Mouse (Mus musculus) lung, embryonic 14.5 days (tissue): ENCODE data around the gene Taf6l. TPM values are rescaled to one million over a fixed set of nuclear protein-coding genes. Genes with fewer than 3 reads are reported as not detected.

Experiments used
- ATAC-seq: fragments of 200-750 bp; cut with Nextera tagmentation; 2 replicates; pipeline ENCODE4 v1.8.0; 2017; ENCODE audit warnings: mild to moderate bottlenecking, moderate TSS enrichment, moderate library complexity; ENCODE audit not compliant: insufficient read depth
- DNase-seq: peaks from one replicate; pipeline ENCODE4 v3.0.0-alpha.2; 2015
- H3K27ac ChIP-seq: fragments of 300-500 bp; sonication (generic); 2 replicates; pipeline ENCODE4 v1.5.1; 2014; ENCODE audit warnings: low read depth, mild to moderate bottlenecking, moderate library complexity
- H3K27me3 ChIP-seq: fragments of 300-500 bp; sonication (generic); 2 replicates; pipeline ENCODE4 v1.6.1; 2014; ENCODE audit warnings: low read length, control low read depth; ENCODE audit not compliant: insufficient read depth
- H3K36me3 ChIP-seq: fragments of 300-500 bp; sonication (generic); 2 replicates; pipeline ENCODE4 v1.6.1; 2014; ENCODE audit warnings: control low read depth; ENCODE audit not compliant: insufficient read depth
- H3K4me1 ChIP-seq: fragments of 300-500 bp; sonication (generic); 2 replicates; pipeline ENCODE4 v1.6.1; 2014; ENCODE audit warnings: antibody characterized with exemption, control low read depth; ENCODE audit not compliant: insufficient read depth
- H3K4me2 ChIP-seq: fragments of 300-500 bp; sonication (generic); 2 replicates; pipeline ENCODE4 v1.6.1; 2014; ENCODE audit warnings: mild to moderate bottlenecking
- H3K4me3 ChIP-seq: fragments of 300-500 bp; sonication (generic); 2 replicates; pipeline ENCODE4 v1.5.1; 2014; ENCODE audit warnings: low read depth, low read length
- H3K9ac ChIP-seq: fragments of 300-500 bp; sonication (generic); 2 replicates; pipeline ENCODE4 v1.6.1; 2014
- H3K9me3 ChIP-seq: fragments of 300-500 bp; sonication (generic); 2 replicates; pipeline ENCODE4 v1.6.1; 2016; ENCODE audit warnings: low read depth, low read length, control low read depth
- CTCF ChIP-seq: IDR thresholded peaks from 2 replicates; pipeline ENCODE4 v1.5.1; 2016; ENCODE audit warnings: antibody characterized with exemption, low read depth
- WGBS: fragments of 180-500 bp; shearing (Covaris S2); extraction: QIAGEN DNeasy Blood & Tissue Kit; methylation state at CpG from one replicate; pipeline ENCODE4 v1.1.7; 2014; 5-methylcytosine and 5-hydroxymethylcytosine counted together
- polyA plus RNA-seq: library from polyadenylated mRNA; unstranded; fragments of >200 nt; fragmentation: Nextera tagmentation; extraction: Ambion mirVana; gene quantifications from 2 replicates; pipeline ENCODE4 v1.2.1, GENCODE M21; 2014

The Taf6l gene
- polyA plus RNA-seq, 1 experiment from 2014 or later = 24.7 TPM

DNA sequence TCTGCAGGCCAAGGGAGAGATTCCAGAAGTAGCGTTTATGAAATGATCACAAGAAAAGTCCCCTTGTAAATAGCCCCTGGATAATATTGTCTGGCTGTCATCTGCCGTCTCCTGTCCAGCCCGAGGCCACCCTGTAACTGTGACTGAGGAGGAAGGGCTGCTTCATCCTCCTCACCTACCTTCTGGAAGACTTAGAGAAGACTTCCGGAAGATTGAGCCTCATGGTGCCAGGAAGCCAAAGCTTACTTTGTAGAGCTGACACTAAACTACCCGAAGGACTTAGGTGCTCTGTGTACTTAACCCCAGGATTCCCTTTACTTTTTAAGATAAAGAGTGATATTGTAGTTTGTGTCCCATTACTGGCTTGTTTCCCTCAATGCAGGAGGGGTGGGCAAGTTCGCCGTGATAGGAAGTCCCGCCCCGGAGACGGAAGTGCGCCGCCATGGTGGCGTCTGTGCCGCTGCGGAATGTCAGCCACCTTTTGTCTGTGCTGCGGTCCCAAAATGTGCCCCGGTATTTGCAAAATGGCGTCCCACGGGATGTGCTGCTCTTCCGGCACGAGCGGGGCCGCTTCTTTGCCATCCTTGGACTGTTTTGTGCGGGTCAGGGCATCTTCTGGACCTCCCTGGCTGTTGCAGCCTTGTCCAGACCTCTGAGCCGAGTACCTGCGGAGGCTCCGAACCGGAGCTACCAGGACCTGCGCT lies 15.5 kb downstream of the Taf6l start, which contains the start of gene Tmem223:
TSS of gene Tmem223 (plus strand) at position 430 of the 704 bp plus-strand sequence.
- peak; percentile 32; the same call in 1 of the 2 replicates for TF ChIP-seq CTCF
- Histone ChIP-seq H3K4me1 (no peaks in the 10 kb centered on the region; the same call in none of the 2 replicates), H3K4me3 (peak within 1 kb of the TSS; percentile 72), H3K4me2 (peak within 1 kb of the TSS; percentile 82), H3K27me3 (no peaks in the 10 kb centered on the region), H3K36me3 (peaks cover 69% of the 10 kb centered on the region), H3K9ac (peak within 1 kb of the TSS; percentile 95), H3K27ac (peak within 1 kb of the TSS; percentile 91), H3K9me3 (no peaks in the 10 kb centered on the region)
- ATAC-seq = peak; percentile 25; the same call in 1 of the 2 replicates
- WGBS = 23% methylated on average over 29 of the region's 29 CpGs
- DNase-seq = peak; percentile 87

DNA sequence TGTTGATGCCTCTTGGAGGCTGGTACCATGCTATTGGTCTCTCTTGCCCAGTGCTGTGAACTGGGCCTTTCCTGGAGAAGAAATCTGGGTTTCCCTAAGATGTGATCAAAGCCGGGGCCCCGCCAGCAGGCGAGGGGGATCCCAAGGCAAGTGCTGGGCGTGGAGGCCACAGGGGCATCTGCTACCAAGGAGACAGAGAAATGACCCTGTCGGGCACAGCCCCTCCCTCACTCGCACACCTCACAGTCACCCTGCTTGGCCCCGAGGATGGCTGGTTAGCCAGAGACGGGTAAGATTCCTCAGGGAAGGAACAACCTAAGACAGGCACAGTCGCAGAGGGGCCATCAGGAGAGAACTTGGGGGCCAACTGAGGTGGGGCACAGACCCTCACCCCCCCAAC lies 20.7 kb downstream of the Taf6l start:
- Histone ChIP-seq H3K4me1 (no peaks in the 10 kb centered on the region; the same call in 1 of the 2 replicates), H3K9ac (no peak overlapping the region), H3K4me3 (no peak overlapping the region), H3K27me3 (no peaks in the 10 kb centered on the region), H3K27ac (no peak overlapping the region), H3K4me2 (no peak overlapping the region), H3K9me3 (no peaks in the 10 kb centered on the region; the same call in 1 of the 2 replicates), H3K36me3 (peaks cover 84% of the 10 kb centered on the region)
- no peak for DNase-seq
- ATAC-seq = no peak
- over 99% methylated on average over 9 of the region's 9 CpGs for WGBS
- TF ChIP-seq CTCF = no peak

- Histone ChIP-seq H3K27me3 (no peaks in the 10 kb centered on the region), H3K36me3 (peaks cover 61% of the 10 kb centered on the region), H3K9me3 (no peaks in the 10 kb centered on the region; the same call in 1 of the 2 replicates), H3K4me1 (no peaks in the 10 kb centered on the region), H3K4me2 (no peak overlapping the region), H3K4me3 (no peak overlapping the region), H3K27ac (no peak overlapping the region), H3K9ac (no peak overlapping the region)
- ATAC-seq (no peak), DNase-seq (no peak)
- TF ChIP-seq CTCF = no peak
- WGBS = 90% methylated on average over 4 of the region's 4 CpGs
Measured at GRCm38 (mm10) chr19:8763276-8763675, 22.9 kb downstream of the Taf6l start.

DNA sequence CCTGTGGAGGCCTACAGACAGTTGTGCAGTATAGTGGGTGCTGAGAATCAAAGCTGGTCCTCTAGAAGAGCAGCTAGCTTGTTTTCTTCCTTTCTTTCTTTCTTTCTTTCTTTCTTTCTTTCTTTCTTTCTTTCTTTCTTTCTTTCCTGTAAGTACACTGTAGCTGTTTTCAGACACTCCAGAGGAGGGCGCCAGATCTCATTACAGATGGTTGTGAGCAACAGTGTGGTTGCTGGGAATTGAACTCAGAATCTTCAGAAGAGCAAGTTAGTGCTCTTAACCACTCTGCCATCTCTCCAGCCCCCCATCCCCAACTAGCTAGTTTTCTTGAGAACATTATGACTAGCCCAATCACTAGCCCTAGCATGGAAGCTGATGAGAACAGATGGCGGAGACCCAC lies 25.5 kb downstream of the Taf6l start:
- H3K9me3 ChIP-seq = no peaks in the 10 kb centered on the region; the same call in 1 of the 2 replicates
- H3K27me3 ChIP-seq = no peaks in the 10 kb centered on the region
- peaks cover 36% of the 10 kb centered on the region for H3K36me3 ChIP-seq
- ATAC-seq (no peak), DNase-seq (no peak)
- 0 out of 2 replicates have a peak, but pooled peaks cover 3% of the 10 kb centered on the region for H3K4me1 ChIP-seq
- no peak overlapping the region for H3K4me3 ChIP-seq
- WGBS = 90% methylated on average over 2 of the region's 2 CpGs
- H3K4me2 ChIP-seq = no peak overlapping the region
- TF ChIP-seq CTCF = no peak
- H3K27ac ChIP-seq = no peak overlapping the region
- no peak overlapping the region for H3K9ac ChIP-seq

GRCm38 (mm10) chr19:8758899-8759298 lies 27.3 kb downstream of the Taf6l start:
- Histone ChIP-seq H3K27me3 (no peaks in the 10 kb centered on the region), H3K9me3 (no peaks in the 10 kb centered on the region), H3K27ac (no peak overlapping the region), H3K36me3 (peaks cover 29% of the 10 kb centered on the region), H3K9ac (no peak overlapping the region), H3K4me3 (peak overlapping the region; percentile 96), H3K4me1 (0 out of 2 replicates have a peak, but pooled peaks cover 3% of the 10 kb centered on the region), H3K4me2 (peak overlapping the region; percentile 61)
- DNase-seq (no peak), ATAC-seq (no peak)
- WGBS = 75% methylated on average over 2 of the region's 2 CpGs
- no peak for TF ChIP-seq CTCF

DNA sequence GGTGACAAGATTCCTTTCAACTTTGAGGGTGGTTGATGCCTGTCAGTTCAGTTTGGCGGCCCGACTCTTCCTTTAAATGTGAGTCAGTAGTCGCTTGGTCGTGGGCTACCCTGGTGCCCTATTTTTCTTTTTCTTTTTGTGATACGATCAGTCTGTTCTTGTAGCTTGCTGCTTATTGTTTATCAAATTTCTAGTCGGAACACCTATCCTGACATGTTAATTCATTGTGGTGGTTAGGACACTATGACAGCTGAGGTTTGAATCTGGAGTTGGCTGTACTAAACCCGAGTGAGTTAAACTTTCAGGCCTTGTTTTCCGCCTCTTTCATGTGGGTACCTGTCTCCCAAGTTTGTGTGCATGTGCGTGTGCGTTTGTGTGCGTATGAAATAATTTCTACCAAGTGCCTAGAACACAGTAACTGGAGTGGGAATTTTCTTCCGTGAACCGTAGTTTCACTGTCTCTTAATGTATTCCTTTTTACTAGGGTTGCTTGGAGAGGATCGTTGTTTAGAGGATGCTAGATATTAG lies 28.7 kb downstream of the Taf6l start:
- Histone ChIP-seq H3K4me2 (peak overlapping the region; percentile 61), H3K36me3 (peaks cover 25% of the 10 kb centered on the region), H3K9me3 (no peaks in the 10 kb centered on the region), H3K27ac (peak overlapping the region; percentile 92), H3K9ac (peak overlapping the region; percentile 96), H3K27me3 (no peaks in the 10 kb centered on the region), H3K4me1 (0 out of 2 replicates have a peak, but pooled peaks cover 3% of the 10 kb centered on the region), H3K4me3 (peak overlapping the region; percentile 96)
- 4% methylated on average over 14 of the region's 14 CpGs for WGBS
- ATAC-seq (no peak), DNase-seq (no peak)
- no peak for TF ChIP-seq CTCF
